In genomic region chr9:56729145-56729544, GRCm38 (mm10) we compare ENCODE assay signal across 25 mouse cellular contexts.
DNase-seq lines count a peak whose midpoint lies in the region; ATAC-seq and TF ChIP-seq lines count a peak whose summit lies in the region.
"Had no signal": no experiment of that assay in that cellular context is flagged by ENCODE, and none has a peak within 500 bp of the region (broad histone marks: within the 10 kb centered on the region; RNA-seq: fewer than 3 reads in every experiment).

No protein-coding gene starts in this region.

- no peak for ATAC-seq in embryonic facial prominence, embryonic 14.5 days (ENCODE audit: low read depth)
- ATAC-seq in hindbrain, embryonic 15.5 days (ENCODE audit: low FRiP score, low read depth) = no peak
- ATAC-seq in hindbrain, postnatal 0 days = no peak
- no peak for ATAC-seq in neural tube, embryonic 13.5 days (ENCODE audit: low read depth)
- no peak for ATAC-seq in neural tube, embryonic 15.5 days (ENCODE audit: low FRiP score)
- ATAC-seq: forebrain, embryonic 15.5 days; Patski had no signal

- H3K9me3 ChIP-seq in embryonic facial prominence, embryonic 14.5 days (ENCODE audit: control insufficient read depth, low read length) = no peaks in the 10 kb centered on the region
- H3K9me3 ChIP-seq in embryonic facial prominence, embryonic 10.5 days = no peaks in the 10 kb centered on the region
- H3K9me3 ChIP-seq in hindbrain, embryonic 15.5 days = no peaks in the 10 kb centered on the region
- no peaks in the 10 kb centered on the region for H3K9me3 ChIP-seq in hindbrain, postnatal 0 days (ENCODE audit: low read length)
- no peaks in the 10 kb centered on the region for H3K9me3 ChIP-seq in neural tube, embryonic 13.5 days
- H3K9me3 ChIP-seq in neural tube, embryonic 15.5 days (replicated peaks) = no peaks in the 10 kb centered on the region
- H3K9me3 ChIP-seq: forebrain, embryonic 15.5 days; heart, embryonic 12.5 days; kidney, embryonic 15.5 days; limb, embryonic 13.5 days; lung, embryonic 15.5 days; stomach, embryonic 15.5 days had no signal

- 0 out of 2 replicates have a peak overlapping the region, but pooled peaks have one; percentile 8 for H3K9ac ChIP-seq in embryonic facial prominence, embryonic 14.5 days (ENCODE audit: low read depth, low read length)
- no peak overlapping the region for H3K9ac ChIP-seq in hindbrain, embryonic 15.5 days
- no peak overlapping the region for H3K9ac ChIP-seq in hindbrain, postnatal 0 days (replicated peaks; ENCODE audit: low read length)
- no peak overlapping the region for H3K9ac ChIP-seq in neural tube, embryonic 13.5 days
- H3K9ac ChIP-seq in neural tube, embryonic 15.5 days (replicated peaks) = no peak overlapping the region
- H3K9ac ChIP-seq: forebrain, embryonic 15.5 days; heart, embryonic 12.5 days; kidney, embryonic 15.5 days; limb, embryonic 13.5 days; lung, embryonic 15.5 days; stomach, embryonic 15.5 days had no signal

- 60% methylated on average over 2 of the region's 2 CpGs for WGBS in embryonic facial prominence, embryonic 14.5 days
- 46% methylated on average over 2 of the region's 2 CpGs for WGBS in embryonic facial prominence, embryonic 10.5 days
- 49% methylated on average over 2 of the region's 2 CpGs for WGBS in hindbrain, embryonic 15.5 days
- 47% methylated on average over 2 of the region's 2 CpGs for WGBS in hindbrain, postnatal 0 days
- 46% methylated on average over 2 of the region's 2 CpGs for WGBS in neural tube, embryonic 13.5 days
- 49% methylated on average over 2 of the region's 2 CpGs for WGBS in neural tube, embryonic 15.5 days

- H3K4me1 ChIP-seq in embryonic facial prominence, embryonic 14.5 days (ENCODE audit: control insufficient read depth, insufficient read depth, low read length) = peaks cover 8% of the 10 kb centered on the region; the same call in 1 of the 2 replicates
- H3K4me1 ChIP-seq in embryonic facial prominence, embryonic 10.5 days = peaks cover 21% of the 10 kb centered on the region
- H3K4me1 ChIP-seq in hindbrain, embryonic 15.5 days (replicated peaks) = peaks cover 37% of the 10 kb centered on the region
- peaks cover 9% of the 10 kb centered on the region for H3K4me1 ChIP-seq in hindbrain, postnatal 0 days (ENCODE audit: insufficient read depth, low read length)
- peaks cover 34% of the 10 kb centered on the region for H3K4me1 ChIP-seq in neural tube, embryonic 13.5 days (replicated peaks)
- peaks cover 25% of the 10 kb centered on the region for H3K4me1 ChIP-seq in neural tube, embryonic 15.5 days
- H3K4me1 ChIP-seq: stomach, embryonic 15.5 days had no signal

- H3K4me2 ChIP-seq in embryonic facial prominence, embryonic 14.5 days (ENCODE audit: low read depth, low read length) = no peak overlapping the region
- no peak overlapping the region for H3K4me2 ChIP-seq in hindbrain, embryonic 15.5 days
- no peak overlapping the region for H3K4me2 ChIP-seq in hindbrain, postnatal 0 days (ENCODE audit: low read depth, low read length)
- H3K4me2 ChIP-seq in neural tube, embryonic 13.5 days = no peak overlapping the region
- H3K4me2 ChIP-seq in neural tube, embryonic 15.5 days = no peak overlapping the region
- H3K4me2 ChIP-seq: forebrain, embryonic 15.5 days; heart, embryonic 12.5 days; kidney, embryonic 15.5 days; liver, embryonic 11.5 days; lung, embryonic 15.5 days; stomach, embryonic 15.5 days had no signal

- no peak overlapping the region for H3K27ac ChIP-seq in embryonic facial prominence, embryonic 14.5 days (replicated peaks; ENCODE audit: low read depth, low read length)
- no peak overlapping the region for H3K27ac ChIP-seq in embryonic facial prominence, embryonic 10.5 days (replicated peaks)
- peak overlapping the region; percentile 76 for H3K27ac ChIP-seq in hindbrain, embryonic 15.5 days (replicated peaks)
- no peak overlapping the region for H3K27ac ChIP-seq in hindbrain, postnatal 0 days
- peak overlapping the region; percentile 89 for H3K27ac ChIP-seq in neural tube, embryonic 13.5 days (replicated peaks)
- H3K27ac ChIP-seq in neural tube, embryonic 15.5 days (replicated peaks) = no peak overlapping the region
- H3K27ac ChIP-seq: forebrain, embryonic 15.5 days; heart, adult 2 months; kidney, embryonic 15.5 days; limb, embryonic 13.5 days; lung, embryonic 15.5 days; stomach, embryonic 15.5 days had no signal

- TF ChIP-seq CTCF in hindbrain, postnatal 0 days (IDR thresholded peaks at IDR 0.05; ENCODE audit: low read depth) = no peak

- no peaks in the 10 kb centered on the region for H3K36me3 ChIP-seq in embryonic facial prominence, embryonic 14.5 days (ENCODE audit: control insufficient read depth, insufficient read depth, low read length)
- H3K36me3 ChIP-seq in embryonic facial prominence, embryonic 10.5 days (replicated peaks) = no peaks in the 10 kb centered on the region
- no peaks in the 10 kb centered on the region for H3K36me3 ChIP-seq in hindbrain, embryonic 15.5 days
- H3K36me3 ChIP-seq in hindbrain, postnatal 0 days (ENCODE audit: insufficient read depth, low read length) = no peaks in the 10 kb centered on the region
- no peaks in the 10 kb centered on the region for H3K36me3 ChIP-seq in neural tube, embryonic 13.5 days
- no peaks in the 10 kb centered on the region for H3K36me3 ChIP-seq in neural tube, embryonic 15.5 days
- H3K36me3 ChIP-seq: forebrain, embryonic 15.5 days; heart, embryonic 12.5 days; kidney, embryonic 15.5 days; limb, embryonic 13.5 days; lung, embryonic 15.5 days; stomach, embryonic 15.5 days had no signal

- DNase-seq in embryonic facial prominence, embryonic 14.5 days (ENCODE audit: low spot score) = no peak
- DNase-seq in embryonic facial prominence, embryonic 10.5 days (ENCODE audit: low spot score) = no peak
- no peak for DNase-seq in hindbrain, postnatal 0 days (ENCODE audit: low spot score)
- DNase-seq in retina, postnatal 1 day = no peak
- DNase-seq: cerebellum, adult 8-10 months; cerebellum, postnatal 25 days; heart, adult 2 months; heart, postnatal 4 days; kidney, adult 18-20 months; kidney, postnatal 25 days; lung, postnatal 36 days; right cerebral cortex, postnatal 25 days; thymus, adult 2 months; thymus, postnatal 36 days had no signal

- H3K27me3 ChIP-seq in embryonic facial prominence, embryonic 14.5 days (replicated peaks; ENCODE audit: control insufficient read depth, insufficient read depth, low read length) = no peaks in the 10 kb centered on the region
- no peaks in the 10 kb centered on the region; the same call in none of the 2 replicates for H3K27me3 ChIP-seq in embryonic facial prominence, embryonic 10.5 days (replicated peaks; ENCODE audit: low read depth, poor library complexity, severe bottlenecking)
- no peaks in the 10 kb centered on the region for H3K27me3 ChIP-seq in hindbrain, embryonic 15.5 days
- peaks cover 4% of the 10 kb centered on the region for H3K27me3 ChIP-seq in hindbrain, postnatal 0 days (ENCODE audit: insufficient read depth, low read length)
- H3K27me3 ChIP-seq in neural tube, embryonic 13.5 days = no peaks in the 10 kb centered on the region; the same call in 1 of the 2 replicates
- H3K27me3 ChIP-seq in neural tube, embryonic 15.5 days (replicated peaks) = no peaks in the 10 kb centered on the region
- H3K27me3 ChIP-seq: stomach, embryonic 15.5 days had no signal

- no peak overlapping the region for H3K4me3 ChIP-seq in embryonic facial prominence, embryonic 14.5 days (ENCODE audit: low read depth, low read length)
- H3K4me3 ChIP-seq in embryonic facial prominence, embryonic 10.5 days = no peak overlapping the region
- no peak overlapping the region for H3K4me3 ChIP-seq in hindbrain, embryonic 15.5 days
- H3K4me3 ChIP-seq in hindbrain, postnatal 0 days (ENCODE audit: low read length) = no peak overlapping the region
- H3K4me3 ChIP-seq in neural tube, embryonic 13.5 days = no peak overlapping the region
- H3K4me3 ChIP-seq in neural tube, embryonic 15.5 days (replicated peaks) = no peak overlapping the region
- H3K4me3 ChIP-seq: forebrain, embryonic 15.5 days; heart, adult 2 months; heart, embryonic 12.5 days; kidney, embryonic 15.5 days; limb, embryonic 13.5 days; lung, embryonic 15.5 days; stomach, embryonic 15.5 days had no signal

Comparison
In these comparisons a context has a peak if more than half of its experiments do, and no peak if none do; other contexts are left out.
1. H3K27ac ChIP-seq: peak in hindbrain, embryonic 15.5 days (single experiment) and neural tube, embryonic 13.5 days (single experiment); none in embryonic facial prominence, embryonic 14.5 days (single experiment), embryonic facial prominence, embryonic 10.5 days (single experiment), hindbrain, postnatal 0 days (single experiment) and neural tube, embryonic 15.5 days (single experiment).